Mouse (Mus musculus) hindbrain, embryonic 12.5 days (tissue): ENCODE results near the gene Olfr320. TPM values are rescaled to one million over a fixed set of nuclear protein-coding genes. Genes with fewer than 3 reads are reported as not detected.
"Not testable (repeated sequence)": the region's sequence is repeated elsewhere in the genome, so short reads cannot be mapped to it uniquely, and the experiment has no call there.

ENCODE experiments used
- ATAC-seq: fragments of 200-750 bp; cut with Nextera tagmentation; 2 replicates; pipeline ENCODE4 v1.8.0; 2017; ENCODE audit warnings: moderate TSS enrichment; ENCODE audit not compliant: low FRiP score
- H3K27ac ChIP-seq: fragments of 300-500 bp; sonication (generic); 2 replicates; pipeline ENCODE4 v1.5.1; 2016; ENCODE audit warnings: mild to moderate bottlenecking
- H3K27me3 ChIP-seq: fragments of 300-500 bp; sonication (generic); 2 replicates; pipeline ENCODE4 v1.6.1; 2016; ENCODE audit warnings: mild to moderate bottlenecking
- H3K36me3 ChIP-seq: fragments of 300-500 bp; sonication (generic); 2 replicates; pipeline ENCODE4 v1.6.1; 2016; ENCODE audit warnings: mild to moderate bottlenecking
- H3K4me1 ChIP-seq: fragments of 300-500 bp; sonication (generic); 2 replicates; pipeline ENCODE4 v1.6.1; 2016
- H3K4me2 ChIP-seq: fragments of 300-500 bp; sonication (generic); replicated peaks from 2 replicates; pipeline ENCODE4 v1.6.1; 2016; ENCODE audit warnings: mild to moderate bottlenecking
- H3K4me3 ChIP-seq: fragments of 300-500 bp; sonication (generic); 2 replicates; pipeline ENCODE4 v1.5.1; 2016; ENCODE audit warnings: mild to moderate bottlenecking
- H3K9ac ChIP-seq: fragments of 300-500 bp; sonication (generic); 2 replicates; pipeline ENCODE4 v1.6.1; 2016; ENCODE audit warnings: mild to moderate bottlenecking, moderate library complexity
- H3K9me3 ChIP-seq: fragments of 300-500 bp; sonication (generic); replicated peaks from 2 replicates; pipeline ENCODE4 v1.6.1; 2016; ENCODE audit warnings: mild to moderate bottlenecking
- WGBS: fragments of 180-500 bp; shearing (Covaris S2); methylation state at CpG from one replicate; pipeline ENCODE4 v1.1.7; 2016; 5-methylcytosine and 5-hydroxymethylcytosine counted together
- polyA plus RNA-seq: library from polyadenylated mRNA; unstranded; fragments of >200 nt; fragmentation: Nextera tagmentation; extraction: Ambion mirVana; gene quantifications from 2 replicates; pipeline ENCODE4 v1.2.1, GENCODE M21; 2016

The Olfr320 gene
- polyA plus RNA-seq, 1 experiment from 2014 or later = not detected

DNA sequence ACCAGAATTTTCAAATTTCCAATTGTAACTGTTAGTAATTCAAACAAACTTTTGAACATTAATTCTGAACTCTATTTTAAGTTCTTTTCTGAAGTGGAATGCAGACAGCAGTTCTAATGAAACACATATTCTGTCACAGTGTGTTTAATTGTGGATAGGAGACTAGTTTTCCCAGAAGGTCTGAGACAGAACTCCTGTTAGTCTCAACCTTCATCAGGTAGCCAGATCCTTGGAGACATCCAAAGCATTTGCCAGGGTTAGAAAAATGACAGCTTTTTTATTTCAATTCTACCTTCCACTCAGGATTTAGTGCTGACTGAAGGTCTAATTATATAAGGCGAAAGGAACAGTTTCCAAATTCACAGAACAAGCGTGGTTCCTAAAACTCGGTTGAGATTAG lies 18.0 kb downstream of the Olfr320 start, which contains the start of gene Olfr319:
Olfr319 (plus strand) TSS at position 301 of the 400 bp plus-strand sequence.
- H3K27ac ChIP-seq = no peak within 1 kb of the TSS
- H3K9ac ChIP-seq = no peak within 1 kb of the TSS
- 94% methylated on average over 3 of the region's 3 CpGs for WGBS
- H3K36me3 ChIP-seq = no peaks in the 10 kb centered on the region
- H3K4me2 ChIP-seq = no peak within 1 kb of the TSS
- H3K4me1 ChIP-seq = no peaks in the 10 kb centered on the region
- peaks cover 9% of the 10 kb centered on the region; the same call in 1 of the 2 replicates for H3K9me3 ChIP-seq
- H3K4me3 ChIP-seq = no peak within 1 kb of the TSS
- no peak for ATAC-seq
- H3K27me3 ChIP-seq = no peaks in the 10 kb centered on the region

DNA sequence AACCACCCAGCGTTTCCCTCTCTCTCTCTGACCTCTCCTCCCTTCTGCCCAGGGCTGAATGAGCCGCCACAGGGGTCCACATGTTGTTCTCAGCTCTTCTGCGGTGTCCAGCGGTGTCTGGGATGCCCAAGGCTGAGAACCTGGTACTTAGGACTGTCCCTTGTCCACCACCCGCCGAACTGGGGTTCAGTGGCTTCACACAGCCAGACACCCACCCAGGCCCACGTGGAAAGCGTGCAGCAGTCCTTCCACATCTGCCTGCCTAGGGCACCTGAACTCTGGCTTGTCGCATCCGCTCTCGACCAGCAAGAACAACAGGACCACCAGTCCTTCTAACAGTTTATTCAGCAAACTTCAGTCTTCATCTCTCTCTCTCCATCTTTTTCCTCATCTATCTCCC lies 28.2 kb downstream of the Olfr320 start:
- H3K27me3 ChIP-seq = no peaks in the 10 kb centered on the region
- H3K9me3 ChIP-seq = no peaks in the 10 kb centered on the region
- H3K27ac ChIP-seq = no peak overlapping the region
- no peaks in the 10 kb centered on the region for H3K36me3 ChIP-seq
- H3K9ac ChIP-seq = no peak overlapping the region
- 81% methylated on average over 11 of the region's 11 CpGs for WGBS
- no peak for ATAC-seq
- H3K4me2 ChIP-seq = no peak overlapping the region
- no peak overlapping the region for H3K4me3 ChIP-seq
- no peaks in the 10 kb centered on the region for H3K4me1 ChIP-seq

DNA sequence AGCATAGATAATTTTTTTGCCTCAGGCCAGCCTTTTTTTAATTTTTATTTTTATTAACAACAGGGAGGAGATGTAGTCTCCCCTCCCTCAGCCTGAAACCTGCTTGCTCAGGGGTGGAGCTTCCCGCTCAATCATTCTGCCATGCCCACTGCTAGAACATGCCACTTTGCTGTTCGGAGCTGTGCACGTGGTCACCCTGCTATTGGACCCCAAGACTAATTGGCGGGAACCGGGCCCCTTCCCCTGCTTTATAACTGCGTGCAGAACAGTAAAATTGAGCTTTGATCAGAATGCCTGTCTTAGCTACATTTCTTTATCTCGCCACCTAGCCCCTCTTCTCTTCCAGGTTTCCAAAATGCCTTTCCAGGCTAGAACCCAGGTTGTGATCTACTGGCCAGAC lies 36.8 kb downstream of the Olfr320 start:
- H3K4me3 ChIP-seq, H3K9ac ChIP-seq, H3K9me3 ChIP-seq, ATAC-seq, H3K27ac ChIP-seq, H3K36me3 ChIP-seq, H3K4me2 ChIP-seq, H3K27me3 ChIP-seq, H3K4me1 ChIP-seq: not testable (repeated sequence)
- WGBS = 89% methylated on average over 7 of the region's 7 CpGs

DNA sequence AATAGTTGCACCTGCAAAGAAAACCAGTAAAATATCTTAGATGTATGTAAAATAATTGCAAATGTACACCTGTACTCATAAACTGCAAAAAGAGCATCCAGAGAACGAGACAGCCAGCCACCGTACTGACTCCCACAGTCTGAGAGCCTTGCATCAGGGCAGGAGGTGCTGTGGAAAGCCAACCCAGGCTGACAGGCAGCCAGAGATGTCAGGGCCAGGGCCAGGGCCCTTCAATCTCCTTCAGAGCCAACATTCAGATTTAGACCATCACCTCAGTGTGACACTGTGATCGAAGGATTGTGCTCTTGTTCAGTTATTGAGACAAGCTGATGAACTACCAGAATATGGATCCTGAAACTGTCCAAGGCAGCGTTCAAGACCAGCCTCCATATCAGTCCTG lies 38.8 kb downstream of the Olfr320 start:
- Histone ChIP-seq H3K4me3 (no peak overlapping the region), H3K27ac (no peak overlapping the region), H3K9ac (no peak overlapping the region), H3K4me2 (no peak overlapping the region), H3K27me3 (no peaks in the 10 kb centered on the region), H3K4me1 (no peaks in the 10 kb centered on the region), H3K9me3 (no peaks in the 10 kb centered on the region), H3K36me3 (no peaks in the 10 kb centered on the region)
- WGBS = 88% methylated on average over 4 of the region's 4 CpGs
- ATAC-seq = no peak

DNA sequence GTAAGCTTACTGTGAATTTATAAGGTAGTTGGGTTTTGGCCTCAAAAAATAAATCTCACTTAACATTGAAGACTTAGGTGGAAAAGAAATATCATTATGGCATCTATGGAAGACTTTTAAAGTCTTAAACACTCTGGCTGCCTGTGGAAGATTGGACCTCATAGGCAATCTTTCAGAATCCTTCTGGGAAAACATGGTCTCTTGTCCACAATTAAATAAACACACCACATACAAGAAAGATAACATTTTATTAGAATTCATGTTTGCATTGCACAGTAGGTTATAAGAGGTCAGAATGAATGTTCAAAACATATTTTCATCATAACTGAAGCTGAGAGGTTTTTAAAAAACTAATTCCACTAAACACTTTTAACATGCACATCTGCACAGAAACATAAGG lies 43.0 kb downstream of the Olfr320 start, which contains the start of gene Olfr318:
Olfr318 (minus strand) TSS at position 101 of the 400 bp plus-strand sequence.
- H3K9ac ChIP-seq = no peak within 1 kb of the TSS
- H3K9me3 ChIP-seq = no peaks in the 10 kb centered on the region
- H3K4me2 ChIP-seq = no peak within 1 kb of the TSS
- no peaks in the 10 kb centered on the region for H3K27me3 ChIP-seq
- H3K4me1 ChIP-seq = no peaks in the 10 kb centered on the region
- ATAC-seq = no peak
- H3K36me3 ChIP-seq = no peaks in the 10 kb centered on the region
- no peak within 1 kb of the TSS for H3K27ac ChIP-seq
- no peak within 1 kb of the TSS for H3K4me3 ChIP-seq

DNA sequence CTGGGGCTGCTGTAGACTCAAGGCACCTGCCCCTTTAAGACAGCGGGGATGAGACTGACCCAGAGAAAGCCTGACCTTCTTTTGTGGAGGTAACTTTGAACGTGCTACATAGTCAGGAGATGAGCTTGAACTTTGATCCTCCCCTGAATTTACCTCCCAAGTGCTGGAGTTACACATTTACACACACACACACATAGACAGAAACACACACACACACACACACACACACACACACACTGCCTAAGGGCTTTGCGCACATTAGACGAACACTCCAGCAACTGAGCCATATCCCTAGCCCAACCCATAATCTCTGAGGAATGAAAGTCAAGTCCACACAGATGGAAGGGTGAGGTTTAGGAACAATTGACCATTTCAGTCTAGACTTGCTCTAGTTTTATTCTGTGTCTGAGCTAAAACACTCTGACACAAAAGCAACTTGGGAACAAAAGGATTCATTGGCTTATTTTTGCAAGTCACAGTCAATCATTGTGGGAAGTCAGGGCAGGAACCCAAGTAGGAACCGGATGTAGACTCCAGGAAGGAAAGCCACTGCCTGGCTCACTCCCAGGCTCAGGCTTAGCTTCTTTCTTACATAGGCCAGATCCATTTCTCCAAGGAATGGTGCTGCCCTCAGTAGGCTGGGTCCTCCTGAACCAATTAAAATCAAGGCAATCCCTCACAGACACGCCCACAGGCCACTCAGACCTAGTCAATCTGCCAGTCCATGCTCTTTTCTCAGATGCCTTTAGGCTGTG lies 47.2 kb downstream of the Olfr320 start:
- H3K9ac ChIP-seq, H3K4me1 ChIP-seq, H3K4me2 ChIP-seq, H3K27ac ChIP-seq, H3K36me3 ChIP-seq, ATAC-seq, H3K4me3 ChIP-seq, H3K27me3 ChIP-seq, H3K9me3 ChIP-seq: not testable (repeated sequence)
- WGBS = 77% methylated on average over 6 of the region's 6 CpGs

DNA sequence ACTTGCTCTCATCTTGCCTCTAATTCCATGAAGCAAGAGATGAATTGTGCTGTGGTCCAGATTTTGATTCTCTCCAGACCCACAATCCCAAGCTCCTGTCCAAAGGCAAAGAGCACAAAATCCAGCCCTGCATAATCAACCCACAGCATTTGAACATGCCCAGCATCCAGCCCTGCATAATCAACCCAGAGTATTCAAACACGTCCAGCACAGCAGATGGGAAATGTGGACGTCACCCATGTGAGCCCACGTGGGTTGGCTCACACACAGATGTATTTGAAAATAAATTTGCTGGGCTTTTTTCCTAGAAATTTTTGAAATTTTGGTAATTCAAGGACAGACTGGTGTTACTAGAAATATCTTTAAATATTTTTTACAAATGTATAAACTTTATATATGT lies 52.5 kb downstream of the Olfr320 start:
- ATAC-seq = no peak
- no peak overlapping the region for H3K4me3 ChIP-seq
- H3K4me1 ChIP-seq = no peaks in the 10 kb centered on the region
- no peaks in the 10 kb centered on the region for H3K9me3 ChIP-seq
- H3K27me3 ChIP-seq = no peaks in the 10 kb centered on the region
- no peak overlapping the region for H3K4me2 ChIP-seq
- 55% methylated on average over 3 of the region's 3 CpGs for WGBS
- H3K27ac ChIP-seq = no peak overlapping the region
- H3K36me3 ChIP-seq = no peaks in the 10 kb centered on the region
- H3K9ac ChIP-seq = no peak overlapping the region

Other genes starting within 250 kb of the Olfr320 start
- gene Gm12253, start 248.5 kb upstream of the Olfr320 start, polyA plus RNA-seq = not detected in 2 replicates
- not detected in 2 replicates for gene Lypd9, start 228.2 kb upstream of the Olfr320 start, polyA plus RNA-seq
- gene Olfr30, start 218.8 kb upstream of the Olfr320 start, polyA plus RNA-seq = not detected in 2 replicates
- gene Olfr332, start 188.5 kb upstream of the Olfr320 start, polyA plus RNA-seq = not detected in 2 replicates
- gene Olfr331, start 178.5 kb upstream of the Olfr320 start, polyA plus RNA-seq = not detected in 2 replicates
- not detected in 2 replicates for gene Olfr330, start 146.3 kb upstream of the Olfr320 start, polyA plus RNA-seq
- not detected in 2 replicates for gene Olfr329-ps, start 134.7 kb upstream of the Olfr320 start, polyA plus RNA-seq
- not detected in 2 replicates for gene Olfr328, start 125.5 kb upstream of the Olfr320 start, polyA plus RNA-seq
- gene Olfr224, start 110.5 kb upstream of the Olfr320 start, polyA plus RNA-seq = not detected in 2 replicates
- not detected in 2 replicates for gene Olfr325, start 103.4 kb upstream of the Olfr320 start, polyA plus RNA-seq
- gene Olfr324, start 86.0 kb upstream of the Olfr320 start, polyA plus RNA-seq = not detected in 2 replicates
- not detected in 2 replicates for gene 2210407C18Rik, start 65.0 kb upstream of the Olfr320 start, polyA plus RNA-seq
- gene Olfr323, start 50.6 kb upstream of the Olfr320 start, polyA plus RNA-seq = not detected in 2 replicates
- 0.51 and 0.53 TPM in 2 replicates for gene Trim58, start 40.6 kb upstream of the Olfr320 start, polyA plus RNA-seq
- not detected in 2 replicates for gene Olfr322, start 22.3 kb upstream of the Olfr320 start, polyA plus RNA-seq
- not detected in 2 replicates for gene Olfr319, start 18.1 kb downstream of the Olfr320 start, polyA plus RNA-seq
- gene Olfr318, start 42.9 kb downstream of the Olfr320 start, polyA plus RNA-seq = not detected in 2 replicates
- gene Olfr317, start 58.1 kb downstream of the Olfr320 start, polyA plus RNA-seq = 0.10 and 0.12 TPM in 2 replicates
- gene Olfr316, start 71.6 kb downstream of the Olfr320 start, polyA plus RNA-seq = not detected in 2 replicates
- not detected in 2 replicates for gene Olfr315, start 92.1 kb downstream of the Olfr320 start, polyA plus RNA-seq
- not detected in 2 replicates for gene Olfr314, start 101.9 kb downstream of the Olfr320 start, polyA plus RNA-seq
- gene Fam183b, start 120.9 kb downstream of the Olfr320 start, polyA plus RNA-seq = 7.0 and 10.4 TPM in 2 replicates
- not detected in 2 replicates for gene Olfr313, start 133.9 kb downstream of the Olfr320 start, polyA plus RNA-seq
- not detected in 2 replicates for gene Olfr312, start 148.1 kb downstream of the Olfr320 start, polyA plus RNA-seq
- gene Olfr311, start 158.2 kb downstream of the Olfr320 start, polyA plus RNA-seq = not detected in 2 replicates
- 18.3 and 19.1 TPM in 2 replicates for gene Gm12258, start 166.1 kb downstream of the Olfr320 start, polyA plus RNA-seq
- gene 2810021J22Rik, start 186.1 kb downstream of the Olfr320 start, polyA plus RNA-seq = 10.2 and 12.0 TPM in 2 replicates
- gene Zfp39, start 223.1 kb downstream of the Olfr320 start, polyA plus RNA-seq = 4.9 and 7.0 TPM in 2 replicates
- not detected in 2 replicates for gene Btnl10, start 236.8 kb downstream of the Olfr320 start, polyA plus RNA-seq